Comparison of ENCODE assay signal across 7 mouse cellular contexts in genomic region chr14:73509765-73510423, GRCm38 (mm10). TPM values are rescaled to one million over a fixed set of nuclear protein-coding genes. Genes with fewer than 3 reads are reported as not detected.
DNase-seq lines count a peak whose midpoint lies in the region; ATAC-seq lines count a peak whose summit lies in the region.

TSS of gene Med4 (plus strand) at chr14:73510025.

- H3K9me3 ChIP-seq in embryonic facial prominence, embryonic 11.5 days (replicated peaks; ENCODE audit: control insufficient read depth, low read length): no peaks in the 10 kb centered on the region
- no peaks in the 10 kb centered on the region for H3K9me3 ChIP-seq in limb, embryonic 10.5 days (replicated peaks)
- H3K9me3 ChIP-seq in midbrain, embryonic 13.5 days: no peaks in the 10 kb centered on the region

- peak within 1 kb of the TSS; percentile 59 for H3K4me3 ChIP-seq in embryonic facial prominence, embryonic 11.5 days (ENCODE audit: low read depth, low read length)
- peak within 1 kb of the TSS; percentile 96 for H3K4me3 ChIP-seq in limb, embryonic 10.5 days
- H3K4me3 ChIP-seq in midbrain, embryonic 13.5 days (replicated peaks): peak within 1 kb of the TSS; percentile 95

- H3K9ac ChIP-seq in embryonic facial prominence, embryonic 11.5 days (replicated peaks; ENCODE audit: low read length): peak within 1 kb of the TSS; percentile 77
- peak within 1 kb of the TSS; percentile 85 for H3K9ac ChIP-seq in midbrain, embryonic 13.5 days (replicated peaks)

- under 1% methylated on average over 41 of the region's 41 CpGs for WGBS in embryonic facial prominence, embryonic 11.5 days
- WGBS in limb, embryonic 10.5 days: under 1% methylated on average over 41 of the region's 41 CpGs
- WGBS in midbrain, embryonic 13.5 days: under 1% methylated on average over 41 of the region's 41 CpGs

- no peaks in the 10 kb centered on the region for H3K27me3 ChIP-seq in embryonic facial prominence, embryonic 11.5 days (ENCODE audit: control insufficient read depth, insufficient read depth, low read length)
- H3K27me3 ChIP-seq in limb, embryonic 10.5 days (ENCODE audit: low read depth, poor library complexity, severe bottlenecking): no peaks in the 10 kb centered on the region
- H3K27me3 ChIP-seq in midbrain, embryonic 13.5 days: 0 out of 2 replicates have a peak, but pooled peaks cover 3% of the 10 kb centered on the region

- peak; percentile 95 for ATAC-seq in embryonic facial prominence, embryonic 11.5 days (replicated peaks; ENCODE audit: insufficient number of reproducible peaks, low FRiP score, low TSS enrichment, low read depth)
- peak; percentile 95 for ATAC-seq in granulocyte monocyte progenitor cell, adult 5-6 weeks (replicated peaks; ENCODE audit: poor library complexity, severe bottlenecking)
- peak; percentile 97 for ATAC-seq in midbrain, embryonic 13.5 days

- H3K36me3 ChIP-seq in embryonic facial prominence, embryonic 11.5 days (replicated peaks; ENCODE audit: control insufficient read depth, insufficient read depth, low read depth, low read length): no peaks in the 10 kb centered on the region; the same call in 1 of the 2 replicates
- H3K36me3 ChIP-seq in limb, embryonic 10.5 days: peaks cover 28% of the 10 kb centered on the region
- peaks cover 12% of the 10 kb centered on the region for H3K36me3 ChIP-seq in midbrain, embryonic 13.5 days

- H3K4me1 ChIP-seq in embryonic facial prominence, embryonic 11.5 days (ENCODE audit: control insufficient read depth, insufficient read depth, low read length): no peaks in the 10 kb centered on the region
- H3K4me1 ChIP-seq in limb, embryonic 10.5 days: peaks cover 13% of the 10 kb centered on the region
- H3K4me1 ChIP-seq in midbrain, embryonic 13.5 days (replicated peaks): peaks cover 19% of the 10 kb centered on the region

- H3K27ac ChIP-seq in embryonic facial prominence, embryonic 11.5 days (replicated peaks; ENCODE audit: low read depth, low read length): no peak within 1 kb of the TSS
- peak within 1 kb of the TSS; percentile 87 for H3K27ac ChIP-seq in limb, embryonic 10.5 days
- no peak within 1 kb of the TSS for H3K27ac ChIP-seq in midbrain, embryonic 13.5 days

- peak; percentile 97 for DNase-seq in adrenal gland, postnatal 14 days
- DNase-seq in embryonic facial prominence, embryonic 11.5 days (ENCODE audit: low spot score): peak; percentile 96
- peak; percentile 93 for DNase-seq in kidney, adult 11 months
- peak; percentile 98 for DNase-seq in limb, embryonic 10.5 days (ENCODE audit: low spot score)
- DNase-seq in spleen, adult 12 weeks (ENCODE audit: low spot score): peak; percentile 92

- peak within 1 kb of the TSS; percentile 78 for H3K4me2 ChIP-seq in embryonic facial prominence, embryonic 11.5 days (ENCODE audit: low read depth, low read length)
- H3K4me2 ChIP-seq in midbrain, embryonic 13.5 days (replicated peaks): peak within 1 kb of the TSS; percentile 89

RNA-seq across cellular contexts. Expression of gene Med4, which starts in this region (rescaled TPM):
- 25.9 and 30.6 TPM in 2 replicates for total RNA-seq in adrenal gland, postnatal 14 days (2021)
- 107 and 113 TPM in 2 replicates for polyA plus RNA-seq in embryonic facial prominence, embryonic 11.5 days (2014; fragmentation: Nextera tagmentation; extraction: Ambion mirVana)
- total RNA-seq in granulocyte monocyte progenitor cell, adult 5-6 weeks (2014; fragmentation: Nextera tagmentation): 51.8 and 57.7 TPM in 2 replicates
- 61.5 and 63.7 TPM in 2 replicates for total RNA-seq in granulocyte monocyte progenitor cell, adult 5-6 weeks (2017)
- 120 and 123 TPM in 2 replicates for polyA plus RNA-seq in limb, embryonic 10.5 days (2016; fragmentation: Nextera tagmentation; extraction: Ambion mirVana)
- polyA plus RNA-seq in midbrain, embryonic 13.5 days (2015; fragmentation: Nextera tagmentation; extraction: Ambion mirVana): 91.2 and 96.7 TPM in 2 replicates
